Mouse (Mus musculus) heart, embryonic 15.5 days (tissue): ENCODE data around the gene Smap1. TPM values are rescaled to one million over a fixed set of nuclear protein-coding genes. Genes with fewer than 3 reads are reported as not detected.

Source experiments
- ATAC-seq: fragments of 200-750 bp; cut with Nextera tagmentation; replicated peaks from 2 replicates; pipeline ENCODE4 v1.8.0; 2017; ENCODE audit warnings: low read depth, moderate TSS enrichment; ENCODE audit not compliant: insufficient number of reproducible peaks, insufficient read depth, low FRiP score
- H3K27ac ChIP-seq: fragments of 300-500 bp; sonication (generic); 2 replicates; pipeline ENCODE4 v1.5.1; 2015; ENCODE audit warnings: mild to moderate bottlenecking, inconsistent platforms
- H3K27me3 ChIP-seq: fragments of 300-500 bp; sonication (generic); 2 replicates; pipeline ENCODE4 v1.6.1; 2015; ENCODE audit warnings: inconsistent platforms
- H3K36me3 ChIP-seq: fragments of 300-500 bp; sonication (generic); 2 replicates; pipeline ENCODE4 v1.6.1; 2015; ENCODE audit warnings: mild to moderate bottlenecking, inconsistent platforms
- H3K4me1 ChIP-seq: fragments of 300-500 bp; sonication (generic); replicated peaks from 2 replicates; pipeline ENCODE4 v1.6.1; 2015; ENCODE audit warnings: inconsistent platforms
- H3K4me2 ChIP-seq: fragments of 300-500 bp; sonication (generic); 2 replicates; pipeline ENCODE4 v1.6.1; 2015; ENCODE audit warnings: inconsistent platforms, mild to moderate bottlenecking, moderate library complexity
- H3K4me3 ChIP-seq: fragments of 300-500 bp; sonication (generic); 2 replicates; pipeline ENCODE4 v1.5.1; 2015; ENCODE audit warnings: mild to moderate bottlenecking, inconsistent platforms
- H3K9ac ChIP-seq: fragments of 300-500 bp; sonication (generic); 2 replicates; pipeline ENCODE4 v1.6.1; 2015; ENCODE audit warnings: mild to moderate bottlenecking, inconsistent platforms
- H3K9me3 ChIP-seq: fragments of 300-500 bp; sonication (generic); replicated peaks from 2 replicates; pipeline ENCODE4 v1.6.1; 2016; ENCODE audit warnings: inconsistent platforms
- WGBS: fragments of 180-500 bp; shearing (Covaris S2); methylation state at CpG from one replicate; pipeline ENCODE4 v1.1.7; 2015; ENCODE audit warnings: mixed read lengths; 5-methylcytosine and 5-hydroxymethylcytosine counted together
- polyA plus RNA-seq: library from polyadenylated mRNA; unstranded; fragments of >200 nt; fragmentation: Nextera tagmentation; extraction: Ambion mirVana; gene quantifications from 2 replicates; pipeline ENCODE4 v1.2.1, GENCODE M21; 2015

Gene Smap1
- polyA plus RNA-seq, 1 experiment from 2014 or later: 31.7 TPM

- H3K27me3 ChIP-seq: no peaks in the 10 kb centered on the region
- no peak overlapping the region for H3K9ac ChIP-seq
- no peaks in the 10 kb centered on the region for H3K4me1 ChIP-seq
- no peak overlapping the region for H3K27ac ChIP-seq
- WGBS: 38% methylated on average over 13 of the region's 13 CpGs
- no peaks in the 10 kb centered on the region for H3K36me3 ChIP-seq
- ATAC-seq: no peak; the same call in 1 of the 2 replicates
- no peak overlapping the region for H3K4me2 ChIP-seq
- no peaks in the 10 kb centered on the region for H3K9me3 ChIP-seq
- H3K4me3 ChIP-seq: no peak overlapping the region
Measured at GRCm38 (mm10) chr1:23826887-23827758, 95.0 kb downstream of the Smap1 start.

GRCm38 (mm10) chr1:23821615-23822014 is 100.5 kb downstream of the Smap1 start:
- no peaks in the 10 kb centered on the region for H3K9me3 ChIP-seq
- no peaks in the 10 kb centered on the region for H3K4me1 ChIP-seq
- 65% methylated on average over 5 of the region's 5 CpGs for WGBS
- H3K27me3 ChIP-seq: no peaks in the 10 kb centered on the region
- no peak for ATAC-seq
- H3K36me3 ChIP-seq: no peaks in the 10 kb centered on the region
- no peak overlapping the region for H3K4me3 ChIP-seq
- no peak overlapping the region for H3K4me2 ChIP-seq
- no peak overlapping the region for H3K27ac ChIP-seq
- H3K9ac ChIP-seq: no peak overlapping the region

- Histone ChIP-seq H3K4me2 (no peak overlapping the region), H3K9ac (no peak overlapping the region), H3K27ac (no peak overlapping the region), H3K36me3 (no peaks in the 10 kb centered on the region), H3K4me3 (no peak overlapping the region), H3K4me1 (no peaks in the 10 kb centered on the region), H3K27me3 (0 out of 2 replicates have a peak, but pooled peaks cover 4% of the 10 kb centered on the region), H3K9me3 (no peaks in the 10 kb centered on the region)
- ATAC-seq: no peak
- 85% methylated on average over 9 of the region's 9 CpGs for WGBS
Measured at GRCm38 (mm10) chr1:23798306-23798705, 123.8 kb downstream of the Smap1 start.

Other genes starting within 250 kb of the Smap1 start
- gene B3gat2, start 160.6 kb downstream of the Smap1 start, polyA plus RNA-seq: 0.29 and 0.41 TPM in 2 replicates
- 56.1 and 76.1 TPM in 2 replicates for gene Sdhaf4, start 83.3 kb upstream of the Smap1 start, polyA plus RNA-seq
- gene Fam135a, start 178.0 kb upstream of the Smap1 start, polyA plus RNA-seq: 22.2 and 26.1 TPM in 2 replicates